Mouse (Mus musculus) stomach, embryonic 15.5 days (tissue): ENCODE results near the gene G430095P16Rik. TPM values are rescaled to one million over a fixed set of nuclear protein-coding genes. Genes with fewer than 3 reads are reported as not detected.
A peak's percentile ranks its signal among the peaks of the same experiment; 100 is the strongest.

Experiments
- ATAC-seq: fragments of 200-750 bp; cut with Nextera tagmentation; 2 replicates; pipeline ENCODE4 v1.8.0; 2017; ENCODE audit warnings: low read depth, moderate number of reproducible peaks, moderate TSS enrichment; ENCODE audit not compliant: insufficient read depth, low FRiP score
- H3K27ac ChIP-seq: fragments of 300-500 bp; sonication (generic); 2 replicates; pipeline ENCODE4 v1.5.1; 2015; ENCODE audit warnings: mild to moderate bottlenecking, inconsistent platforms
- H3K27me3 ChIP-seq: fragments of 300-500 bp; sonication (generic); replicated peaks from 2 replicates; pipeline ENCODE4 v1.6.1; 2015; ENCODE audit warnings: inconsistent platforms
- H3K36me3 ChIP-seq: fragments of 300-500 bp; sonication (generic); 2 replicates; pipeline ENCODE4 v1.6.1; 2015; ENCODE audit warnings: inconsistent platforms
- H3K4me1 ChIP-seq: fragments of 300-500 bp; sonication (generic); 2 replicates; pipeline ENCODE4 v1.6.1; 2015; ENCODE audit warnings: inconsistent platforms
- H3K4me2 ChIP-seq: fragments of 300-500 bp; sonication (generic); 2 replicates; pipeline ENCODE4 v1.6.1; 2015; ENCODE audit warnings: mild to moderate bottlenecking, inconsistent platforms
- H3K4me3 ChIP-seq: fragments of 300-500 bp; sonication (generic); replicated peaks from 2 replicates; pipeline ENCODE4 v1.5.1; 2015; ENCODE audit warnings: inconsistent platforms
- H3K9ac ChIP-seq: fragments of 300-500 bp; sonication (generic); 2 replicates; pipeline ENCODE4 v1.6.1; 2015; ENCODE audit warnings: inconsistent platforms
- H3K9me3 ChIP-seq: fragments of 300-500 bp; sonication (generic); 2 replicates; pipeline ENCODE4 v1.6.1; 2016; ENCODE audit warnings: inconsistent platforms
- WGBS: fragments of 180-500 bp; shearing (Covaris S2); methylation state at CpG from one replicate; pipeline ENCODE4 v1.1.7; 2015; 5-methylcytosine and 5-hydroxymethylcytosine counted together
- polyA plus RNA-seq: library from polyadenylated mRNA; unstranded; fragments of >200 nt; fragmentation: Nextera tagmentation; extraction: Ambion mirVana; gene quantifications from 2 replicates; pipeline ENCODE4 v1.2.1, GENCODE M21; 2015

Gene G430095P16Rik
- polyA plus RNA-seq, 1 experiment from 2014 or later = 4.1 TPM

DNA sequence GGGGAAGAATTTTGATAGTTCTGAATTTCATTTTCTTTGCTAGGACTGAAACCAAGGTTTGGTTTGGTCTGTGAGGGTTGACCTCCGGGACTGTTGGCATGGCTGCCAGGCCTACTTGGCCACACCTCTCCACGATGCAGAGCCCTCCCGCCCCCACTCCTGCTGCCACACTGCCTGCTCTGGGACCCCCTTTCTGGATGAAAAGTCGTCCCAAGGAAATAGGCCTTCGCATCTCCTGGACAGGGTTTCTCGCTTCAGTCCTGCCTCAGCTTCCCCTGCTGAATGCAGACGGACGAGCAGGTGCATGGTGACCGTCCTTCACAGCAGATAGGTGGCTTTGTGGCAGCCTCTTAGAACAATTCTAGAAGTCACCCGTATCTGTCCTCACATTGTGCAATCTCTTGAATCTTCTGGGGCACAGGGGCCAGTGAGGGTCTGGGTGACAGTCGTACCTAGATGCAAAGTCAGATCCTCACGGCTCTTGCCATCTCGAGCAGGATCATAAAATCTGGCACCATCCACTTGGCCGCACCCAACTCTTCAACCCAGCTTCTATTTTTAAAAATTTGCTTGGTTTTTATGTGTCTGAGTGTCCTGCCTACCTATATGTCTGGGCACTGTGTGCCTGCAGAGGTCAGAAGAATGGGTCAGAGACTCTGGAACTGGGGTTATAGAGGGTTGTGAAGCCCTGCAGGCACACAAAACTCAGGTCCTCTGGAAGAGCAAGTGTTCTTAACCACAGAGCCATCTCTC lies 45.7 kb downstream of the G430095P16Rik start:
- no peaks in the 10 kb centered on the region for H3K9me3 ChIP-seq
- H3K36me3 ChIP-seq = peaks cover 15% of the 10 kb centered on the region; the same call in 1 of the 2 replicates
- WGBS = 88% methylated on average over 14 of the region's 14 CpGs
- no peak overlapping the region for H3K4me3 ChIP-seq
- H3K27ac ChIP-seq = no peak overlapping the region
- no peak for ATAC-seq
- H3K4me1 ChIP-seq = peaks cover 45% of the 10 kb centered on the region
- no peak overlapping the region for H3K9ac ChIP-seq
- 0 out of 2 replicates have a peak, but pooled peaks cover 12% of the 10 kb centered on the region for H3K27me3 ChIP-seq
- H3K4me2 ChIP-seq = no peak overlapping the region

DNA sequence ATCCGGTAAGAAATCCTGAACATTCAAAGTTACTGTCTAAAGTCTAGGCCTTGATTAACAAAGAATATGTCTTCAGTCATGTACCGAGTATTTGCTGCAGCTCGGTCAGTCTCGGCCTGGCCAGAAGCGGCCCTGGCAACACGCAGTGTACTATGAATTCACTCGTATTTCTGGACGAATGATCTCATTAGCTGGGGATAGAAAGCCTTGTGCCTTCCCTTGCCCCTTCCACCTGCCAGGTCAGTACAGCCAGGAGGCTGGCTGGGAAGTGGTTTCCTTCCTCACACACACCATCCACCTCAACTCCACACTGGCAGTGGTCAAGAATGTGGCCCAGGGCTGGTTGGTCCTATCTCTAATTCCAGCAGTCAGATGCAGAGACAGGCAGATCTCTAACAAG lies 46.5 kb downstream of the G430095P16Rik start:
- no peak overlapping the region for H3K9ac ChIP-seq
- no peak for ATAC-seq
- peaks cover 45% of the 10 kb centered on the region for H3K4me1 ChIP-seq
- 90% methylated on average over 8 of the region's 8 CpGs for WGBS
- H3K4me3 ChIP-seq = no peak overlapping the region
- no peak overlapping the region for H3K4me2 ChIP-seq
- 0 out of 2 replicates have a peak, but pooled peaks cover 12% of the 10 kb centered on the region for H3K27me3 ChIP-seq
- no peaks in the 10 kb centered on the region for H3K9me3 ChIP-seq
- H3K27ac ChIP-seq = no peak overlapping the region
- peaks cover 15% of the 10 kb centered on the region; the same call in 1 of the 2 replicates for H3K36me3 ChIP-seq

DNA sequence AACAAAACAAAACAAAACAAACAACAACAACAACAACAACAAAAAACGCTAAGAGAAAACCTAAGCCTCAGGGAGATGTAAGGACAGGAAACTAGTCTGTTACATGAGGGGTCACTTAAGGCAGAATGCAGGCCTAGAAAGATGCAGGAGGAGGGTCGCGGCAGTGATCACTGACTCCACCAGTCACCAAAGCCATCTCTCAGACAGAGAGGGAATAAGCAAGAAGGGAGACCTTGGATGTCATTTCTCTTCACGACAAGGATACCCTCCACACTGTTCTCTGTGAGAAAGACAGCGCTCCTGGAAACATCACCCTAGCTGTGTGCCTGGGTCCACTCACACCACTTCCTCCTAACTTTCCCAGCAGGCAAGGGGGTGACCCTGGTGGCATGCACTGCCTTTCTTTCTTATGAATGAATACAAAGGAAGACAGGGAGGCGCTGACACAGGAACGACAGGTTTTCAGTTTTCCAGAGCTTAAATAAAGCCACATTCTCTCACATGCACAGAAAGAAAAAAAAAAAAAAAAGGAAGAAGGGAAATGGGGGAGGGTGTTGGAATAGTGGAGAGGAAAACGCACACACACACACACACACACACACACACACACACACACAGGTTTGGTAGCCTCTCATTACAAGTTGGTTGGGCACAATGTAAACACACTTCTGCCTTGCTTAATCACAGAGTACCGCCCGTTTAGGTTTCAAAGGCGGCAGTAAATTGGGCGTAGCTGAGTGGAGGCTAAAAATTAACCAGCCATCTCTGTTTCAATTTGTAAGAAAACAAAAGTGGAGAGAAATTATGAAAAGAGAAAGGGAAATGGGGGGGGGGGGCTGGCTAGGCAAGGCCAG lies 47.5 kb downstream of the G430095P16Rik start:
- Histone ChIP-seq H3K27ac (peak overlapping the region; percentile 84), H3K27me3 (peaks cover 16% of the 10 kb centered on the region; the same call in 1 of the 2 replicates)
- ATAC-seq = peak; percentile 67

DNA sequence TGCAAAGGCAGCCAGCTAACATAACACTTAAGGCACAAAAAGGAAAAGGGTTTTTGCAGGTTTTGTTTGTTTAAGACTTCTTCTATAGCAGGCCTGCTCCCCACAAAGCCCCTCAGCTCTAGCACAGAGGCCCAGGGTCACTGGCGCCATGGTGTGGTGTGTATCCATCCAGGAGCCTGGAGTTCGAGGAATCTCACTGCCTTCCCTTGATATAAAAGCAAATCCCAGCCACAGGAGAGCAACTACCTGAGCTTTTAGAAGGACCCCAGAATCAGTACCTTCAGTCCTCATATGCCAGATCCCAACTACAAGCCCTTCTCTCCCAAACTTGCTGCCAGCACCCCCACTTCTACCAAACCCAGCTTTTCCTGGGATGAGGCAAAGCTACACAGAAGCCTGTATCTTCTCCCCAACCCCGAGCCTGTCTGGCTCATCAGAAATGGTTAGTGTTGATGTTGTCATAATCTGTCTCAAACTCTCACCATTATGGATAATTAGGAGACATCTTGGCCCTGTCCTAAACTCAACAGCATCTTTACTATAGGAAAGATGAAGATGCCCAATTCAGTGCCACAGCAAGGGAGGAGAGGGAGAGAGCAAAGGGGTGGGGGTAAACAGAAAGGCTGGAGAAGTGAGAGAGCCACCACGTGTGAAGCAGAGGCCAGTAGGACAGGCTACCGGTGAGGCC lies 48.3 kb downstream of the G430095P16Rik start:
- Histone ChIP-seq H3K9me3 (no peaks in the 10 kb centered on the region), H3K4me3 (peak overlapping the region; percentile 13), H3K36me3 (peaks cover 15% of the 10 kb centered on the region; the same call in 1 of the 2 replicates), H3K27ac (peak overlapping the region; percentile 84), H3K4me1 (peaks cover 50% of the 10 kb centered on the region), H3K27me3 (peaks cover 24% of the 10 kb centered on the region; the same call in 1 of the 2 replicates), H3K9ac (no peak overlapping the region), H3K4me2 (peak overlapping the region; percentile 41)
- ATAC-seq = no peak
- 50% methylated on average over 5 of the region's 5 CpGs for WGBS

More for the DNA sequence above, 47.5 kb downstream of the G430095P16Rik start:
- Histone ChIP-seq H3K4me2 (peak overlapping the region; percentile 23; the same call in 1 of the 2 replicates), H3K4me3 (no peak overlapping the region; the same call in 1 of the 2 replicates), H3K36me3 (peaks cover 15% of the 10 kb centered on the region; the same call in 1 of the 2 replicates), H3K9me3 (no peaks in the 10 kb centered on the region), H3K9ac (no peak overlapping the region), H3K4me1 (peaks cover 50% of the 10 kb centered on the region)
- 45% methylated on average over 12 of the region's 12 CpGs for WGBS

DNA sequence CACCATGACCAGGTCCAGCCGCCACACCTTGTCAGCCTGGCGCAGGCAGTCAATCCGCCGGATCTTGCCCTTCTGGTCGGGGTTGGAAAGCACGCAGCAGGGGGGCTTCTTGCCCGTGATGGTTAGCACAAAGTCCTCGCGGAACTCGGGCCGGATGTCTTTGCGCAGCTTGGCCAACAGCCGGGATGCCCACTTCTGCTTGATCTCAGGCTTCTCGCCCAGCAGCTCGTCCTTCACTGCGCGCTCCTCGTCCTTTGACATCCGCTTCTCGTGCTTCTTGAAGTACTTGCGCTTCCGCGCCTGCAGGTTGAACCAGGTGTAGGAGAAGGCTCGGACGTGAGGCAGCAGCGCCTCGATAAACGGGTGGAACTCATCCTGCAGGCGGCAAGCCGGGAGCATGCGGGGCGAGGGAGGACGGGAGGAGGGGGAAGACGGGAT lies 49.2 kb downstream of the G430095P16Rik start:
- peak overlapping the region; percentile 13; the same call in 1 of the 2 replicates for H3K4me3 ChIP-seq
- H3K27me3 ChIP-seq = peaks cover 25% of the 10 kb centered on the region; the same call in 1 of the 2 replicates
- no peaks in the 10 kb centered on the region for H3K9me3 ChIP-seq
- ATAC-seq = no peak
- H3K36me3 ChIP-seq = peaks cover 14% of the 10 kb centered on the region; the same call in 1 of the 2 replicates
- H3K4me2 ChIP-seq = peak overlapping the region; percentile 41
- no peak overlapping the region for H3K9ac ChIP-seq
- H3K27ac ChIP-seq = peak overlapping the region; percentile 84
- peaks cover 42% of the 10 kb centered on the region for H3K4me1 ChIP-seq
- 20% methylated on average over 34 of the region's 34 CpGs for WGBS

DNA sequence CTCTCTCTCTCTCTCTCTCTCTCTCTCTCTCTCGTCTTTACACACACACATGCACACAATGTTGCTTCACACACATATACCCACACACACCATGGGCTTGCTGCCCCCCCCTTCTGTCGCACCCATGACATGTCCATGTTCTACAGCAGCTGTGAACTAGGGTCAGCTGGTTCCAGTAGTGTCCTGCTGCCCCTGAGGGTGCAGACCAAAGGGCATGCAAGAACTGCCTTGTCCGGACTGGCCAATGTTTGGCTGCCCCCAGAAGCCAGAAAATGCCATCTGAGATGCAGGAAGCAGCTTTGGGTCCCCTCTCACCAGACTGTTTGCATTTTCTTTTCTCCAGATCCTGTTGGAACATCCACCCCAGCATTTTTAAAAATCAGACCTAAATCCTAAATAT lies 49.8 kb downstream of the G430095P16Rik start:
- H3K27me3 ChIP-seq = peaks cover 25% of the 10 kb centered on the region; the same call in 1 of the 2 replicates
- H3K4me2 ChIP-seq = peak overlapping the region; percentile 51; the same call in 1 of the 2 replicates
- H3K9ac ChIP-seq = no peak overlapping the region
- ATAC-seq = no peak
- 17% methylated on average over 3 of the region's 3 CpGs for WGBS
- H3K36me3 ChIP-seq = peaks cover 9% of the 10 kb centered on the region; the same call in 1 of the 2 replicates
- peaks cover 41% of the 10 kb centered on the region for H3K4me1 ChIP-seq
- H3K9me3 ChIP-seq = no peaks in the 10 kb centered on the region
- no peak overlapping the region; the same call in 1 of the 2 replicates for H3K27ac ChIP-seq
- H3K4me3 ChIP-seq = no peak overlapping the region; the same call in 1 of the 2 replicates

DNA sequence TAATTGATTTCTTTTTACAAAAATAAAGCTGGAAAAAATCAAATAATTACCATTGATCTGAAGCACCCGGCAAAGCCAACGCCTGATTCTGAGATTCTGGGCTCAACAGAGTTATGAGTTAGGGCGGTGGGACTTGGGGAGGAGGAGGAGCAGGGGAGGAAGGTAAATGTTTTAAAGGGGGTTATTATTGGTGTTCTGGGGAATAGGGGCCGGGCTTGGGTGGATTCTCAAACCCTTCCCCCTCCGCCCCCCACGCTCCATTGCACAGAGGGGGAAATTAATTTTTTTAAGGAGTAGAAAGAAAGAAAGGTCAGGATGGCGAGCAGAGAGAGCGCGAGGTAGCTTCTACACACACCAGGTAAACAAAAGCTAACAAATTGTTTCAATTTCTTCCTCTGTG lies 50.5 kb downstream of the G430095P16Rik start:
- Histone ChIP-seq H3K36me3 (peaks cover 7% of the 10 kb centered on the region; the same call in 1 of the 2 replicates), H3K4me3 (peak overlapping the region; percentile 31), H3K9ac (no peak overlapping the region), H3K27me3 (peaks cover 29% of the 10 kb centered on the region), H3K9me3 (no peaks in the 10 kb centered on the region), H3K4me2 (peak overlapping the region; percentile 51), H3K27ac (peak overlapping the region; percentile 90), H3K4me1 (peaks cover 41% of the 10 kb centered on the region)
- no peak for ATAC-seq
- 6% methylated on average over 9 of the region's 9 CpGs for WGBS

DNA sequence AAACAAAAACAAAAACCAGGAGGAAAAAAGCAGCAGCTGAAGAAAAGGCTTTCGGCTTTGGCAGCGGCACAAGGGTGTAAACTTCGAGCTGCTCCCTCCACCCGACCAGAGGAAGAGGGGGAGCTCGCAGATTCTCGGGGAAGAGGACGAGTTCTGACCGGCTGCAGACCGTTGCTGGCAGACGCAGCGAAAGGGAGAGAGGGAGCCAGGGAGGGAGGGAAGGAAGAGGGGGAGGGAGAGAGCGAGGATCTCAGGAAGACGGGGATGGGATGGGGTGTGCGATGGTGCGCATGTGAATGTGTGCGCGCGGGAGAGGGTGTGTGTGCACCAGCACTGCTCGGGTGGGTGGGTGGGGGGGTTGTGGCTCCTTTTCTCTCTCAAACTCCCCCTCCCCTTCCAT lies 51.0 kb downstream of the G430095P16Rik start:
- 2% methylated on average over 18 of the region's 19 CpGs for WGBS
- Histone ChIP-seq H3K9me3 (no peaks in the 10 kb centered on the region), H3K27me3 (peaks cover 34% of the 10 kb centered on the region), H3K27ac (peak overlapping the region; percentile 90), H3K9ac (no peak overlapping the region), H3K4me3 (peak overlapping the region; percentile 31), H3K4me1 (peaks cover 45% of the 10 kb centered on the region), H3K4me2 (peak overlapping the region; percentile 51), H3K36me3 (peaks cover 4% of the 10 kb centered on the region; the same call in 1 of the 2 replicates)
- peak; percentile 72 for ATAC-seq

DNA sequence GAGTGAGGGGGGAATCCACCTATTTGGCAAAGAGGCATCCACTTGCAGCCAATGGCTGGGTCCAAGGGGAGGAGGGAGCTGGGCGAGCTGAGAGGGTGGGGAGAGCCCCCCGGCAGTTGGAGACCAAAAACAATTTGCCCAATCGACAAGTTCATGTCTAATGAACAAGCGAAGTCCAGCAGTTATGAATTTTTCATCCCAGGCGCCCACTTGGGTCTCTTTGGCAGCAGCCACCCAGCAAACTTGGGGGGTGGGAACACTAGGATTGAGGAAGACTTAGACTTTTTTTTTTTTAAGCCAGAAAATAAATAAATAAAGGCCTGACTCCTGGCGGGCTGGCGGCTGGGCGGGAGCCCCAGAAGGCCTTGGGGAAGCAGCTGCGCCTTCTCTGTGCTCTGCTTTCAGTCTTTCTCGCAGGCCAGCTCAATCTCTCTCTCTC lies 51.7 kb downstream of the G430095P16Rik start:
- H3K36me3 ChIP-seq = peaks cover 4% of the 10 kb centered on the region; the same call in 1 of the 2 replicates
- peak overlapping the region; percentile 51 for H3K4me2 ChIP-seq
- no peaks in the 10 kb centered on the region for H3K9me3 ChIP-seq
- peaks cover 37% of the 10 kb centered on the region for H3K27me3 ChIP-seq
- no peak overlapping the region for H3K9ac ChIP-seq
- H3K4me3 ChIP-seq = peak overlapping the region; percentile 25
- H3K4me1 ChIP-seq = peaks cover 52% of the 10 kb centered on the region
- 8% methylated on average over 10 of the region's 10 CpGs for WGBS
- H3K27ac ChIP-seq = peak overlapping the region; percentile 90
- ATAC-seq = peak; percentile 49; the same call in 1 of the 2 replicates

DNA sequence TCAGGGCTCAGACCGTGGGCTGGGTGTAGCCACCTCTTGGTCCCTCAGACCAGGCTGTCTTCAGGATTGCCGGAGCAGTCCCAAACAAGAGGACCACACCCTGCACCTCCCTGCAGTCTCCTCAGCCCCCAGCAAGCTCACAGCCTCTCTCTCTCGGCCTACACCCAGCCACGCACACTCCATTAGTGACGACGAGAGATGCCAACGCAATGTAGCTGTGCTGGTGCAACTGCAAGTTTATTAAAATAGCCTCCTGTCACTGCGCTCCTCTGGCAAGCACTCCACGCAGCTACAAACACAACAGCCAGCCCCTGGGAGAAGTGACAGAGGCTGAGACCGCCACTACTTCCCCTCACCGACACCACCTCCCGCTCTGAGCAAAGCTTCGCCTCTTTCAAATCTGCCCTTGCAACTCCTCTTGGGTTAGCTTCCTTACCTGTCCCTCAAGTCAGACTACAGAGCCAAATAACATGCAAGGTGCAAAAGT lies 52.3 kb downstream of the G430095P16Rik start:
- 0 out of 2 replicates have a peak overlapping the region, but pooled peaks have one; percentile 35 for H3K9ac ChIP-seq
- peak; percentile 24; the same call in 1 of the 2 replicates for ATAC-seq
- H3K27me3 ChIP-seq = peaks cover 37% of the 10 kb centered on the region
- peak overlapping the region; percentile 90 for H3K27ac ChIP-seq
- H3K4me1 ChIP-seq = peaks cover 53% of the 10 kb centered on the region
- no peaks in the 10 kb centered on the region for H3K9me3 ChIP-seq
- H3K36me3 ChIP-seq = peaks cover 4% of the 10 kb centered on the region; the same call in 1 of the 2 replicates
- WGBS = 24% methylated on average over 13 of the region's 13 CpGs
- peak overlapping the region; percentile 49 for H3K4me2 ChIP-seq
- H3K4me3 ChIP-seq = 0 out of 2 replicates have a peak overlapping the region, but pooled peaks have one; percentile 17
